Mouse (Mus musculus) liver, embryonic 15.5 days (tissue): Measurements from ENCODE around the gene Braf. TPM values are rescaled to one million over a fixed set of nuclear protein-coding genes. Genes with fewer than 3 reads are reported as not detected.
"Not testable (repeated sequence)": the region's sequence is repeated elsewhere in the genome, so short reads cannot be mapped to it uniquely, and the experiment has no call there.

Experiments used
- ATAC-seq: fragments of 200-750 bp; cut with Nextera tagmentation; 2 replicates; pipeline ENCODE4 v1.8.0; 2017; ENCODE audit warnings: moderate number of reproducible peaks, mild to moderate bottlenecking, moderate library complexity; ENCODE audit not compliant: insufficient read depth
- H3K27ac ChIP-seq: fragments of 300-500 bp; sonication (generic); replicated peaks from 2 replicates; pipeline ENCODE4 v1.5.1; 2015; ENCODE audit warnings: mild to moderate bottlenecking, inconsistent platforms
- H3K27me3 ChIP-seq: fragments of 300-500 bp; sonication (generic); 2 replicates; pipeline ENCODE4 v1.6.1; 2015; ENCODE audit warnings: mild to moderate bottlenecking, inconsistent platforms
- H3K36me3 ChIP-seq: fragments of 300-500 bp; sonication (generic); replicated peaks from 2 replicates; pipeline ENCODE4 v1.6.1; 2015; ENCODE audit warnings: moderate library complexity, mild to moderate bottlenecking, inconsistent platforms
- H3K4me1 ChIP-seq: fragments of 300-500 bp; sonication (generic); replicated peaks from 2 replicates; pipeline ENCODE4 v1.6.1; 2015; ENCODE audit warnings: inconsistent platforms
- H3K4me2 ChIP-seq: fragments of 300-500 bp; sonication (generic); 2 replicates; pipeline ENCODE4 v1.6.1; 2015; ENCODE audit warnings: moderate library complexity, mild to moderate bottlenecking, inconsistent platforms
- H3K4me3 ChIP-seq: fragments of 300-500 bp; sonication (generic); replicated peaks from 2 replicates; pipeline ENCODE4 v1.5.1; 2015; ENCODE audit warnings: mild to moderate bottlenecking, inconsistent platforms
- H3K9ac ChIP-seq: fragments of 300-500 bp; sonication (generic); 2 replicates; pipeline ENCODE4 v1.6.1; 2015; ENCODE audit warnings: moderate library complexity, mild to moderate bottlenecking, inconsistent platforms
- H3K9me3 ChIP-seq: fragments of 300-500 bp; sonication (generic); replicated peaks from 2 replicates; pipeline ENCODE4 v1.6.1; 2016; ENCODE audit warnings: inconsistent platforms
- WGBS: fragments of 180-500 bp; shearing (Covaris S2); methylation state at CpG from one replicate; pipeline ENCODE4 v1.1.7; 2015; ENCODE audit warnings: mixed read lengths; ENCODE audit not compliant: insufficient replicate concordance; 5-methylcytosine and 5-hydroxymethylcytosine counted together
- polyA plus RNA-seq: library from polyadenylated mRNA; unstranded; fragments of >200 nt; fragmentation: Nextera tagmentation; extraction: Ambion mirVana; gene quantifications from 2 replicates; pipeline ENCODE4 v1.2.1, GENCODE M21; 2015

Braf gene
- 5.5 and 5.7 TPM in 2 replicates for polyA plus RNA-seq

- WGBS: under 1% methylated on average over 65 of the region's 101 CpGs
- Histone ChIP-seq H3K9ac (peak within 1 kb of the TSS; percentile 84), H3K4me1 (peaks cover 21% of the 10 kb centered on the region), H3K9me3 (no peaks in the 10 kb centered on the region), H3K27ac (peak within 1 kb of the TSS; percentile 88), H3K4me2 (peak within 1 kb of the TSS; percentile 87), H3K27me3 (no peaks in the 10 kb centered on the region), H3K4me3 (peak within 1 kb of the TSS; percentile 90), H3K36me3 (no peaks in the 10 kb centered on the region)
- peak; percentile 85 for ATAC-seq
Observed at GRCm38 (mm10) chr6:39724866-39725711, at the start of gene Braf. Gene Braf (minus strand): TSS chr6:39725463.

- Histone ChIP-seq H3K4me2 (no peak overlapping the region), H3K9me3 (no peaks in the 10 kb centered on the region), H3K9ac (no peak overlapping the region), H3K27me3 (no peaks in the 10 kb centered on the region; the same call in 1 of the 2 replicates), H3K27ac (no peak overlapping the region), H3K4me3 (no peak overlapping the region), H3K36me3 (no peaks in the 10 kb centered on the region), H3K4me1 (no peaks in the 10 kb centered on the region)
- 68% methylated on average over 9 of the region's 9 CpGs for WGBS
- ATAC-seq: no peak
Observed at GRCm38 (mm10) chr6:39775029-39775428, 49.8 kb upstream of the Braf start.

GRCm38 (mm10) chr6:39757229-39757628, 32.0 kb upstream of the Braf start:
- H3K4me2 ChIP-seq: no peak overlapping the region
- 53% methylated on average over 2 of the region's 2 CpGs for WGBS
- no peak for ATAC-seq

DNA sequence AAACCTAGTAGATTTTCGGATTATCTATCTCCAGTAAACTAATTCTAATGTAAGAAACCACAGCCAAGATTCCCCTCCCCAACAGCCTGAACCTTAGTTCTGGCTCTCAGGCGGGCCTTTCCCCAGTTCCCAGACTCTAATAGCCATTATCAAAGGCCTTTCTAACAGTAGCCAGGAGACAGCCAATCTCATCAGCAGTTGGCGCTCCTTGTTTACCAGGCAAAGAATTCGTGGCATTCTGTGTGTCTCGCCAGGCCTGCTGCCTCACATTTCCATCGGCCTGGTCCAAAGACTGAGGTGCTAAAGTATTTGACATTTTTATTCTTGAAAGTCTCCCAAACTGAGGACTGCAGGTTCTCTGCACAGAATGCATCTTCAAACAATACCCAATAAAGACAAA, 24.6 kb upstream of the Braf start:
- H3K27ac ChIP-seq: no peak overlapping the region
- H3K9ac ChIP-seq: no peak overlapping the region
- H3K4me2 ChIP-seq: no peak overlapping the region
- no peak overlapping the region for H3K4me3 ChIP-seq
- no peaks in the 10 kb centered on the region for H3K27me3 ChIP-seq
- WGBS: 45% methylated on average over 6 of the region's 6 CpGs
- no peaks in the 10 kb centered on the region for H3K4me1 ChIP-seq
- H3K36me3 ChIP-seq: no peaks in the 10 kb centered on the region
- H3K9me3 ChIP-seq: no peaks in the 10 kb centered on the region
- no peak for ATAC-seq

More at GRCm38 (mm10) chr6:39757229-39757628, 32.0 kb upstream of the Braf start:
- Histone ChIP-seq H3K4me3 (no peak overlapping the region), H3K9ac (no peak overlapping the region), H3K4me1 (no peaks in the 10 kb centered on the region), H3K27ac (no peak overlapping the region), H3K9me3 (no peaks in the 10 kb centered on the region), H3K36me3 (no peaks in the 10 kb centered on the region), H3K27me3 (no peaks in the 10 kb centered on the region)

DNA sequence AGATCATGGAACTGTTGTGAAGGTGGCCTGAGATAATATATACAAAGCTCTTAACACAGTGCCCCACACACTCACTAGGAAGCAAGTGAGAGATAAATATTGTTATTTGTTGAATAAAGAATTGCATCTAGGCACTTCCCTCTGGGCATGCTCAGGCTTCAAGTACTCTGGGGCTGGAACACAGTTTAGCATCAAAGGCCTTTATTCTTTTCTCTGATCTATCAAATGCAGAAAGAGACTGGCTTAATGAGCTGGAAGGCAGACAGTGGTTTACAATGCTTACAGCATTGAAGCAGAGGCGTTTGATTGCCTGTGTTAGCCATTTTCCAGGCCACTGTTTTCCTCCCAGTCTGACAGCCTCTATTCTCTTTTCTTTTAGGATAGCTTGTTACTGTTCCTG, 21.8 kb upstream of the Braf start:
- WGBS: 40% methylated on average over 1 of the region's 1 CpGs

GRCm38 (mm10) chr6:39745456-39745855, 20.2 kb upstream of the Braf start:
- no peak overlapping the region for H3K4me2 ChIP-seq
- H3K9me3 ChIP-seq: no peaks in the 10 kb centered on the region
- H3K4me1 ChIP-seq: no peaks in the 10 kb centered on the region
- 9% methylated on average over 1 of the region's 1 CpGs for WGBS
- H3K27me3 ChIP-seq: no peaks in the 10 kb centered on the region
- no peaks in the 10 kb centered on the region for H3K36me3 ChIP-seq
- H3K9ac ChIP-seq: no peak overlapping the region
- no peak overlapping the region for H3K4me3 ChIP-seq
- no peak overlapping the region for H3K27ac ChIP-seq
- no peak for ATAC-seq

More for the DNA sequence above, 21.8 kb upstream of the Braf start:
- no peak overlapping the region for H3K4me3 ChIP-seq
- H3K27ac ChIP-seq: no peak overlapping the region
- H3K9me3 ChIP-seq: no peaks in the 10 kb centered on the region
- H3K4me1 ChIP-seq: no peaks in the 10 kb centered on the region
- no peak overlapping the region for H3K4me2 ChIP-seq
- ATAC-seq: no peak
- H3K36me3 ChIP-seq: no peaks in the 10 kb centered on the region
- H3K9ac ChIP-seq: no peak overlapping the region
- H3K27me3 ChIP-seq: no peaks in the 10 kb centered on the region

GRCm38 (mm10) chr6:39739698-39740097, 14.4 kb upstream of the Braf start:
- not testable (repeated sequence) for H3K9ac ChIP-seq, H3K9me3 ChIP-seq, ATAC-seq, H3K27ac ChIP-seq, H3K4me2 ChIP-seq, H3K4me1 ChIP-seq, H3K27me3 ChIP-seq, H3K36me3 ChIP-seq, H3K4me3 ChIP-seq
- 77% methylated on average over 9 of the region's 9 CpGs for WGBS

- Histone ChIP-seq H3K9me3 (no peaks in the 10 kb centered on the region), H3K4me3 (no peak overlapping the region), H3K27me3 (no peaks in the 10 kb centered on the region), H3K4me1 (peaks cover 15% of the 10 kb centered on the region), H3K27ac (no peak overlapping the region), H3K4me2 (no peak overlapping the region), H3K9ac (no peak overlapping the region), H3K36me3 (no peaks in the 10 kb centered on the region)
- ATAC-seq: no peak
- WGBS: 67% methylated on average over 5 of the region's 5 CpGs
Observed at GRCm38 (mm10) chr6:39728095-39728494, 2.8 kb upstream of the Braf start.

- 72% methylated on average over 3 of the region's 3 CpGs for WGBS
- no peaks in the 10 kb centered on the region for H3K27me3 ChIP-seq
- H3K4me3 ChIP-seq: no peak overlapping the region
- H3K9me3 ChIP-seq: no peaks in the 10 kb centered on the region
- H3K27ac ChIP-seq: no peak overlapping the region
- H3K4me2 ChIP-seq: no peak overlapping the region
- no peaks in the 10 kb centered on the region for H3K36me3 ChIP-seq
- ATAC-seq: no peak
- peaks cover 21% of the 10 kb centered on the region for H3K4me1 ChIP-seq
- H3K9ac ChIP-seq: no peak overlapping the region
Observed at GRCm38 (mm10) chr6:39726149-39726548, 886 bp upstream of the Braf start.

DNA sequence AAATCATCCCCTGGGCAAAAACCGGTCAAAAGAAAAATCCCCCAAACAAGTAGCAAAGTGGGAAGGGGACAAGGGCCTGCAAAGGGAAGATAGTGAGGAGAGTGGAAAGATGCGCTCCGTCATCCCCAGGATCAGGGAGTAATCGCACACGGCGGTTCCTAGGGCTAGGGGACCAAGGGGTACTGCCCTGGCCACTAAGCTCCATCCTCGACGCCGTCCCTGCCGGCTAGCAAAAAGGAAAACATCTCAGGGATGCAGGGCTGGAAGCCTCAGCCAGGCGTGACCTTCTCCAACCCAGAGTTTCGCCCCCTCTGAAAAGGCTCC, 759 bp downstream of the Braf start:
- 0% methylated on average over 12 of the region's 12 CpGs for WGBS
- H3K9me3 ChIP-seq: no peaks in the 10 kb centered on the region
- peak; percentile 65 for ATAC-seq

DNA sequence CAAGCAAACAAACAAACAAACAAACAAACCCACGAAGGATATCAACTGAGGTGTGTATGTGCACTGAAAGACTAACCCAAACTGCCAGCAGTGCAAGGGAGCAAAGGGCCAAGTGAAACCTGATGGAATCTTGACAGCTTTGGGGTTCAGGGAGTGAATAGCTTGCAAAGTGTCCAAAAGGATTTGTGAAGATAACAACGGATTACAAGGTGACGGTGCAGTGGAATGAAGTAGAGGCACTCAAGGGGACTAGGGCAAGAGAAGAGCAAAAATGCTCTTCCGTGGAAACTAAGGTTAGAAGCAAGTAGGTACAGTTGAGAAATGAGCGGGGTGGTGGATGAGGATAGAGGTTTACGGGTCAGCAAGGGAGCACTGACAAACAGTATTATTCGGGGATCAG, 1.2 kb downstream of the Braf start:
- H3K9me3 ChIP-seq: no peaks in the 10 kb centered on the region
- peak overlapping the region; percentile 87 for H3K4me2 ChIP-seq
- no peaks in the 10 kb centered on the region for H3K27me3 ChIP-seq
- peak overlapping the region; percentile 90 for H3K4me3 ChIP-seq
- H3K36me3 ChIP-seq: no peaks in the 10 kb centered on the region
- ATAC-seq: no peak
- peaks cover 21% of the 10 kb centered on the region for H3K4me1 ChIP-seq
- peak overlapping the region; percentile 84 for H3K9ac ChIP-seq
- WGBS: 1% methylated on average over 7 of the region's 7 CpGs
- H3K27ac ChIP-seq: peak overlapping the region; percentile 88; the same call in 1 of the 2 replicates

More for the DNA sequence above, 759 bp downstream of the Braf start:
- H3K9ac ChIP-seq: peak overlapping the region; percentile 84
- H3K27ac ChIP-seq: peak overlapping the region; percentile 88
- H3K36me3 ChIP-seq: no peaks in the 10 kb centered on the region
- peaks cover 21% of the 10 kb centered on the region for H3K4me1 ChIP-seq
- no peaks in the 10 kb centered on the region for H3K27me3 ChIP-seq
- H3K4me2 ChIP-seq: peak overlapping the region; percentile 87
- H3K4me3 ChIP-seq: peak overlapping the region; percentile 90
